Mouse (Mus musculus): ENCODE results near the gene Zfp36.

Zfp36 gene

GRCm38 (mm10) chr7:28338108-28338998, 41.7 kb downstream of the Zfp36 start, which contains the start of gene Supt5:
Gene Supt5 (minus strand): TSS chr7:28338746.
- DNase-seq (ENCODE audit: low spot score): peak; percentile 99

GRCm38 (mm10) chr7:28335471-28335870, 44.6 kb downstream of the Zfp36 start:
- no peak for DNase-seq (ENCODE audit: low spot score)

GRCm38 (mm10) chr7:28334534-28334933, 45.5 kb downstream of the Zfp36 start:
- DNase-seq (ENCODE audit: low spot score): no peak

GRCm38 (mm10) chr7:28328260-28328659, 51.8 kb downstream of the Zfp36 start:
- no peak for DNase-seq (ENCODE audit: low spot score)

Measured in c-Kit-positive CD71-positive TER-119-positive erythroid progenitor cells, embryonic 14.5 days (primary cell).